Comparison of ENCODE assay signal across 1 mouse cellular context in genomic region chr11:85128883-85129282, GRCm38 (mm10).
TF ChIP-seq lines count a peak whose summit lies in the region.

No protein-coding gene starts in this region.

TF ChIP-seq in MEL, 35 proteins besides CTCF, POLR2A, EP300 and RAD21:
- TF ChIP-seq TCF12 (IDR thresholded peaks at IDR 0.05; ENCODE audit: low read depth, low read length), result peak; percentile 41; the same call in 1 of the 2 replicates
- TF ChIP-seq ELF1 (IDR thresholded peaks at IDR 0.05; ENCODE audit: low read depth, low read length), result no peak
- TF ChIP-seq ETS1 (IDR thresholded peaks at IDR 0.05; ENCODE audit: low read depth, low read length), result 0 out of 2 replicates have a peak, but pooled peaks have one; percentile 39
- TF ChIP-seq GATA1 (IDR thresholded peaks at IDR 0.05; ENCODE audit: low read depth, low read length), result peak; percentile 50; the same call in 1 of the 2 replicates
- no peak for TF ChIP-seq ZMIZ1 (IDR thresholded peaks at IDR 0.05; ENCODE audit: low read depth, low read length)
- peak; percentile 22; the same call in 1 of the 2 replicates for TF ChIP-seq SIN3A (IDR thresholded peaks at IDR 0.05; ENCODE audit: low read length)
- TF ChIP-seq USF2 (IDR thresholded peaks at IDR 0.05; ENCODE audit: borderline replicate concordance in 1 of 2, insufficient read depth in 1 of 2, low read depth in 1 of 2, low read length in 2 of 2), result no peak
- 0 out of 2 replicates have a peak, but pooled peaks have one; percentile 44 for TF ChIP-seq TBP (IDR thresholded peaks at IDR 0.05; ENCODE audit: low read depth, low read length)
- TF ChIP-seq MAFK (IDR thresholded peaks at IDR 0.05; ENCODE audit: borderline replicate concordance, low read depth, low read length), result no peak
- no peak for TF ChIP-seq ZNF384 (IDR thresholded peaks at IDR 0.05; ENCODE audit: low read depth, low read length)
- TF ChIP-seq MYC (IDR thresholded peaks at IDR 0.05; ENCODE audit: low read depth, low read length), result peak; percentile 84
- TF ChIP-seq TAL1 (IDR thresholded peaks at IDR 0.05; ENCODE audit: low read length), result peak; percentile 78
- TF ChIP-seq KAT2A (conservative IDR thresholded peaks at IDR 0.05; ENCODE audit: low read depth, low read length), result no peak
- no peak for TF ChIP-seq RCOR1 (IDR thresholded peaks at IDR 0.05; ENCODE audit: low read depth, low read length)
- TF ChIP-seq MXI1 (IDR thresholded peaks at IDR 0.05; ENCODE audit: low read depth, low read length), result peak; percentile 67
- no peak for TF ChIP-seq UBTF (IDR thresholded peaks at IDR 0.05; ENCODE audit: borderline replicate concordance, insufficient read depth, low read depth, low read length)
- TF ChIP-seq MAX (IDR thresholded peaks at IDR 0.05; ENCODE audit: low read length), result peak; percentile 70; the same call in 1 of the 2 replicates
